Mouse (Mus musculus): ENCODE measurements at regions not wholly inside any gene's neighbourhood (a gene's known extent, or its start where the extent isn't known, plus 50 kb on each side); places are given as distances from the start of the nearest gene placed in this dataset.

DNA sequence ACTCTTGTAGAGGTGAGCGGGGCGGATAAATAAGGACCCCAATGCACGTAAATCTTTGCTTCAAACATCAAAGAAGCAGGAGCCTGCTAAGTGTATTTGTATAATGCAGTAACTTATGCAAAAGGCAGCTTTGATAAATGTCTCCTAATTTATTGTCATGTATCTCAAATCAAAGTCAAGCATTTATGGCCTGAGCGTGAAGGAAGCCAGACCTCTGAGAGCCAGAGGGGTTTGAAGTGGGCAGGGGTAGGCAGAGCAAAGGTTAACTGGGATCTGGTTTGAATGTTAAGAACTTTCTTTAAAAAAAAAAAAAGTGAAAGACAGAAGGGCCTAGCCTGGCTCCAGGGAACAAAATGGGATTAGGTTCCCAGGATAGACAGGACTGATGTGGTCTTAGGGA, 151.1 kb upstream of the Irx3 start:
- Histone ChIP-seq H3K27ac (ENCODE audit: insufficient read depth, low read length) (no peak overlapping the region), H3K4me1 (ENCODE audit: control insufficient read depth, insufficient read depth, low read length) (no peaks in the 10 kb centered on the region), H3K4me3 (ENCODE audit: insufficient read depth, low read length) (no peak overlapping the region)
- TF ChIP-seq POLR2A (IDR thresholded peaks at IDR 0.05; ENCODE audit: extremely low read depth, insufficient read depth, low read length) (no peak), CTCF (IDR thresholded peaks at IDR 0.05; ENCODE audit: extremely low read depth, insufficient read depth, low read length) (no peak)

DNA sequence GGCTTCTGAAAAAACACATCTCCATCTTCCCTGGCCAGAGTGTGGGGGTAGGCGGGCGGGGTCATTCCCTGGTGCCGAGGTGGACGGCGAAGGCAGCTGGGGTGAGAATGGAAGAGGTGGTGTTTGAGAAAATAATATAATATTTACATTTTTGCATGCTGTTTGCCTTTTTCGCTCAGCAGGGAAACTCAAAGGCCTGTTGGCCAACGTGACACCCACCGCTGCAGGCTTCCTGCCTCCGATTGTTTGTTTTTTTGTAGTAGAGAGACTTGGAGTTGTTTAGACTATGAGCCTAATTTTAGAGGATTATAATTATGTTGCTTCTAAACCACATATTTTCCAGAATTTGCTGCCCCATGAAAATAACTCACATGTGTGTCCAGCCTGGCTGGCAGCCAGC, 147.2 kb upstream of the Irx3 start:
- no peaks in the 10 kb centered on the region for H3K4me1 ChIP-seq (ENCODE audit: control insufficient read depth, insufficient read depth, low read length)
- no peak overlapping the region for H3K4me3 ChIP-seq (ENCODE audit: insufficient read depth, low read length)
- TF ChIP-seq POLR2A (IDR thresholded peaks at IDR 0.05; ENCODE audit: extremely low read depth, insufficient read depth, low read length): no peak
- TF ChIP-seq CTCF (IDR thresholded peaks at IDR 0.05; ENCODE audit: extremely low read depth, insufficient read depth, low read length): no peak
- no peak overlapping the region for H3K27ac ChIP-seq (ENCODE audit: insufficient read depth, low read length)

DNA sequence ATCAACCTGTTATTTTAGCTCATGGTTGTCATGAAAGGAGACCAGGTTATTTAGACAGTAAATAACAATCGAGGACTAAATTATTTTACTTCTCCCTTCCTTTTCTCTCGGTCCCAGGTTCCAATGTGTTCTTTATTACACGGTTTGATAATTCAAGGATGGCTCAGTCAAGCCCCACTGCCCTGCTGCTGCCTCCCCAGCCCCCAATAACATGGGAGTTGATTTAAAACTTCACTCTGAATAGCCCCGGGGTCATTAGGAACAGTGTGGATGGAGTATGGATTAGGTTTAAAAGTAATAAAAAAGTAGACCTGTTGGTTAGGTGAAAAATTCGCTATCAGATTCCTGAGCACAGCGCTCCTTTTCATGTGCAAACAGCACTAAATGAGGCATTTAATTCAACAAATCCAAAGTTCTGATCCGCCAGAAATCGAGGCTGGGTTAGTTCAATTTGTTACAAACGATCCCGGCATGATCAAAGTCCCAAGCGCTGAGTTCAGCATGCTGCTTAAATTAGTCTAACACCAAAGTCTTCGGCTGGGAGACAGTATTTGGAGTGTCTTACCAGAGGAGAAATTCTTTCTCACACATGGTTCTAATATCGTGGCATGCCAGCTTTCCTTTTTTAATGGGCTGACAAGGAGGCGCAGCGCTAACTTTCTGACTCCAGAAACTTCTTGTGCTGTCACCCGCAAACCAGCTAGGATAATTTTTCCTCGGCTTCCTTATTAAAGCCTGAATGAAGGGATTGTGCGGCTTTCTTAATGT, 146.5 kb upstream of the Irx3 start:
- no peak for TF ChIP-seq POLR2A (IDR thresholded peaks at IDR 0.05; ENCODE audit: extremely low read depth, insufficient read depth, low read length)
- no peak for TF ChIP-seq CTCF (IDR thresholded peaks at IDR 0.05; ENCODE audit: extremely low read depth, insufficient read depth, low read length)
- no peak overlapping the region for H3K4me3 ChIP-seq (ENCODE audit: insufficient read depth, low read length)
- no peaks in the 10 kb centered on the region for H3K4me1 ChIP-seq (ENCODE audit: control insufficient read depth, insufficient read depth, low read length)
- no peak overlapping the region for H3K27ac ChIP-seq (ENCODE audit: insufficient read depth, low read length)

DNA sequence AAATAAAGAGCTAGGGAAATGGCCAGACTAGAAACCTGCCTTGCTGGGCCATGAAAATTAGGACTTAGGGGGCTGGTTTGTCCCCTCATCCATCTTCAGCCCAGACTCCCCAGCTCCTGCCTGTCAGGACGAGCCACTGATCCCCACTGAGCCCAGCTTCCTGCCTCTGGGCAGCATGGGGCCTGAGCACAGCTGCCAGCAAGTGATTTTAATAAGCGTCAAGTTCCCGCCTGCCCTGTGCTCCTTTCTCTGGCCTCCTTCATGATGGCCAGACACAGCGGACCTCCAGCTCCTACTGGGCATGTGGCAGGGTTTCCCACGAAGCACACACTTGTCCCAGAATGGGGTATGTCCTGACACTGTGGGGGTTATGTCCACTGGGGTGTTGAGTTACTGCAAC, 139.1 kb upstream of the Irx3 start:
- Histone ChIP-seq H3K27ac (ENCODE audit: insufficient read depth, low read length) (no peak overlapping the region), H3K4me3 (ENCODE audit: insufficient read depth, low read length) (no peak overlapping the region), H3K4me1 (ENCODE audit: control insufficient read depth, insufficient read depth, low read length) (no peaks in the 10 kb centered on the region)
- no peak for TF ChIP-seq CTCF (IDR thresholded peaks at IDR 0.05; ENCODE audit: extremely low read depth, insufficient read depth, low read length)
- no peak for TF ChIP-seq POLR2A (IDR thresholded peaks at IDR 0.05; ENCODE audit: extremely low read depth, insufficient read depth, low read length)

DNA sequence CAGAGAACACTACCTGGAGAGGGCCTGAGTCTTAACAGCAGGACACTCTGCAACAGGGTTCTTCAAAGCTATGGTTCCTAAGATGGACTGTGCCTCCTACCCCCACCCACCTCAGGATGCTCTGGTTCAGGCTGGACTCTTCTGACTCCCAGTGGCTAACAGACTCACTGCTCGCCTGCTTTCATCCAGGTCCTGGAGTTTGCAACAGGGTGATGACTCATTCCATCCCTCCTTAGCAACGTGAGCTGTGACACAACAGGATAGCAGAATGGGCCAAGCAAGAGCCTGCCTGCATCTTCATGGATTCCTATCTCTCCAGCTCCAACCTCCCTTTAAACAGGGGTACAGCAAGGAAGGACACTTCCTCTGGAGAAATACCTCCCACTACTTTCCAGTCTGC, 135.4 kb upstream of the Irx3 start:
- Histone ChIP-seq H3K4me1 (ENCODE audit: control insufficient read depth, insufficient read depth, low read length) (no peaks in the 10 kb centered on the region), H3K27ac (ENCODE audit: insufficient read depth, low read length) (no peak overlapping the region), H3K4me3 (ENCODE audit: insufficient read depth, low read length) (no peak overlapping the region)
- no peak for TF ChIP-seq CTCF (IDR thresholded peaks at IDR 0.05; ENCODE audit: extremely low read depth, insufficient read depth, low read length)
- no peak for TF ChIP-seq POLR2A (IDR thresholded peaks at IDR 0.05; ENCODE audit: extremely low read depth, insufficient read depth, low read length)

DNA sequence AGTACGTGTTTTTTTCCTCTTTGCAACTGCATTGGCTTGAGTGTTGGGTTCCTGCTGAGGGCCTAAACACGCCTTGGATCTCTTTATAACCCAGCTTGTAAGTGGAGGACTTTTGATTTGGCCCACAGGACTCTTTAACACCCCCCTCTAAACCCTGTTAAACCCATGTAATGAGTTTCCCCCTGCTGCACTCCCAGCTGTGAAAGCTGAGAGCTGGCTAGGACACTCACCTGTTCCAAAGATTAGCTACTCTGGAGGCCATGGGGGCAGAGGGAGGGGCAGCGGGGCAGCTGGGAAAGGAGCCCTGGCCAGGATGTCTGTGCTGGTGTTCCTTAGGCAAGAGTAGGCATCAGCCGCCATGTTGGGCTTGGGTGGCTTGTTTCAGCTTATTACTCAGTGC, 128.7 kb upstream of the Irx3 start:
- Histone ChIP-seq H3K4me1 (ENCODE audit: control insufficient read depth, insufficient read depth, low read length) (no peaks in the 10 kb centered on the region), H3K4me3 (ENCODE audit: insufficient read depth, low read length) (no peak overlapping the region), H3K27ac (ENCODE audit: insufficient read depth, low read length) (no peak overlapping the region)
- no peak for TF ChIP-seq POLR2A (IDR thresholded peaks at IDR 0.05; ENCODE audit: extremely low read depth, insufficient read depth, low read length)
- no peak for TF ChIP-seq CTCF (IDR thresholded peaks at IDR 0.05; ENCODE audit: extremely low read depth, insufficient read depth, low read length)

DNA sequence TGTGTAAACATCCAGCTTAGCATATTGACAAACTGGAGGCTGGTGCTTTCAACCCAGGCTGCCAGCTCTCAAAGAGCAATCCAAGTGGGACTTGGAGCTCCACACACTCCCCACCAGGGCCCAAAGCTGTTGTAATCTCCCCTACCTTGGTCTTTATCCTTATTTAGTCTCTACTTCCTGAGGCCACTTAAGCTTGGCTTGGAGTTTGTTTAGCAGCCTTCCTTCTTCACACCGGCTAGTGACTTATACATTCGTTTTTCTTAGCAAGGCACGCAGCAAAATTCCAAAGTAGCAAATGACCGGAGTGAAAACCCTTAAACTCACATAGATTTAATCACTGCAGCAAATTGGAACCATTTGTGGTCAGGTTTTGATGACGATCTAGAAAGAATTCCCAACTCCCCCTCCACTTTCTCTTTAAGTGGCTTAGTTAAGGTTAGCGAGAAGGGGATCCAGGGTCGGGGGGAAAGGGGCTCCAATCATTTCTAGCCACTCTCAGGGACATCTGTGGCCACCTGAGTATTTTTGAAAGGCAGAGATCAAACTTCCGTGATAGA, 124.2 kb upstream of the Irx3 start:
- TF ChIP-seq POLR2A (IDR thresholded peaks at IDR 0.05; ENCODE audit: extremely low read depth, insufficient read depth, low read length) (no peak), CTCF (IDR thresholded peaks at IDR 0.05; ENCODE audit: extremely low read depth, insufficient read depth, low read length) (no peak)
- Histone ChIP-seq H3K4me1 (ENCODE audit: control insufficient read depth, insufficient read depth, low read length) (no peaks in the 10 kb centered on the region; the same call in 1 of the 2 replicates), H3K4me3 (ENCODE audit: insufficient read depth, low read length) (no peak overlapping the region), H3K27ac (ENCODE audit: insufficient read depth, low read length) (no peak overlapping the region)

DNA sequence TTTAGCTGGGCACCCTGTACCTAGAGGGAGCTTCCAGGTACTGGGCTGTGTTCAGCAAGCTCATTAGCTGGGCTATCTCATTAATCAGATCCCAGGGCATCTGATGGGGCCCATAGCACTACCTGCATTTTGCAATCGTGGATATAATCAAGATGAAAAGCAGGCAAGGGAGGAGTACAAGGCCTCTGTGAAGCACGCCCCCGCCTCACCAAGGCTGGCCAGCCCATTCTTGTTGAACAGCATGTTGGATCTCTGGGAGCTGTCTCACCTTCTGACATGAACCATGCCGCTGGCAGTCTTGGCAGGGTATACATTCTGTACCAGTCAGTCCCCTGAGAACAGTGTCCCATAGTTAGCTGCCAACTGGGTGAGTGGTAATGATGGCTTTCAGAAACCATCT, 122.3 kb upstream of the Irx3 start:
- Histone ChIP-seq H3K27ac (ENCODE audit: insufficient read depth, low read length) (no peak overlapping the region), H3K4me1 (ENCODE audit: control insufficient read depth, insufficient read depth, low read length) (no peaks in the 10 kb centered on the region; the same call in 1 of the 2 replicates), H3K4me3 (ENCODE audit: insufficient read depth, low read length) (no peak overlapping the region)
- TF ChIP-seq CTCF (IDR thresholded peaks at IDR 0.05; ENCODE audit: extremely low read depth, insufficient read depth, low read length) (no peak), POLR2A (IDR thresholded peaks at IDR 0.05; ENCODE audit: extremely low read depth, insufficient read depth, low read length) (no peak)

DNA sequence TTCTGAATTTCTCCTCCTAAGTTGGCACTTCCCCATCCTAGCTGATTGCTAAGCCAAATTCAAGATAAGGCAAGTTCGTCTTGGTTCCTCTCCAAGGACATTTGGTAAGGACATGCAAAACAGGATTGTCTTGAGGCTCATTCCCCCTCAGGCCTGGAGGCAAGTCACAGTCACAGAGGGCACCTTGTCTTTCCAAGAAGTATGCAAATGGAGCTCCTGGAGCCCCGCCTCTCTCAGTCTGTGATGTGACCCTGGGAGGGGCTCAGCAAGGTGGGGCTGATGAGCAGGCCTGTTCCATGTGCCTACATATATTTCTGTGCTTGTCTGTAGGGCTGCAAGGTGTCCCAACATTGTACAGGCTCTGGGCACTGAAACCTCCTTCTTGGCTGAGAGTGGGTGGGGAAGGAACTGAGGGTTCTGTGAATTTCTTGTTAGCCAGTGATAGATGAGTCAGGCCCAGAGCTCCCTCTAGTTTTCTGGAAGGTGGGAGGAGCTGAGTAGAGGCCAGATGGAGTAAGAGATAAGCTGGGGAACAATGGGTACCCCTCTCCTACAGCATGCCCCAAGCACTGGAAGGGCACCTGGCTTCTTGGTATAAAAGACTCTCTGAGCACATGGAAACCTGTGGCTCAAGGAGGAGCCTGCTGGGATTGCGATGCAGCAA, 120.5 kb upstream of the Irx3 start:
- H3K4me3 ChIP-seq (ENCODE audit: insufficient read depth, low read length): no peak overlapping the region
- TF ChIP-seq CTCF (IDR thresholded peaks at IDR 0.05; ENCODE audit: extremely low read depth, insufficient read depth, low read length): no peak
- H3K4me1 ChIP-seq (ENCODE audit: control insufficient read depth, insufficient read depth, low read length): no peaks in the 10 kb centered on the region; the same call in 1 of the 2 replicates
- no peak overlapping the region for H3K27ac ChIP-seq (ENCODE audit: insufficient read depth, low read length)

DNA sequence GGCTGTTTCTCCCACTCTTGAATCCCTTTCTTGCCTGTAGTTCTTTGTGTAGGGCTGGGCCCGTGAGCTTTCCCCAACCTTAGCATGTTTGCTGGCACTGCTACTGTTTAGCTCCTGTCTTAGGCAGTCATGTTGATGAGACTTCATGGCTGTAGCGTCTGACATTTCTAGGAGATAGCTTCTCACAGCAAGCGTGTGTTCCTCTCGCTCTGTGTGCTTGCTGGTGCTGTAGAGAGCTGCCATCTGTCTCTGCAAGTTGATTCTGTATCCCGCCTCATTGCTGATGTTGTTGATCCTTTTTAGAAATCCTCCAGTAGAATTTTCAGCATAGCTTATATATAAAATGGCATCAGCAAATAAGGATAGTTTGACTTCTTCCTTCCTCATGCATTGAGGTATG, 116.0 kb upstream of the Irx3 start:
- H3K4me1 ChIP-seq (ENCODE audit: control insufficient read depth, insufficient read depth, low read length): no peaks in the 10 kb centered on the region; the same call in 1 of the 2 replicates
- no peak overlapping the region for H3K27ac ChIP-seq (ENCODE audit: insufficient read depth, low read length)
- no peak overlapping the region for H3K4me3 ChIP-seq (ENCODE audit: insufficient read depth, low read length)
- TF ChIP-seq CTCF (IDR thresholded peaks at IDR 0.05; ENCODE audit: extremely low read depth, insufficient read depth, low read length): no peak
- TF ChIP-seq POLR2A (IDR thresholded peaks at IDR 0.05; ENCODE audit: extremely low read depth, insufficient read depth, low read length): no peak
